Mouse (Mus musculus) myocyte (in vitro differentiated cells): Measurements from ENCODE around the gene Pax5. TPM values are rescaled to one million over a fixed set of nuclear protein-coding genes. Genes with fewer than 3 reads are reported as not detected.
A peak's percentile ranks its signal among the peaks of the same experiment; 100 is the strongest.

Source experiments
- H3K27me3 ChIP-seq: one replicate; pipeline ENCODE4 v1.6.1; 2011; ENCODE audit not compliant: control insufficient read depth, insufficient read depth, insufficient read length
- H3K36me3 ChIP-seq: one replicate; pipeline ENCODE4 v1.6.1; 2011; ENCODE audit not compliant: control insufficient read depth, insufficient read depth
- H3K4me2 ChIP-seq: one replicate; pipeline ENCODE4 v1.6.1; 2011; ENCODE audit warnings: low read depth, control low read depth
- H3K4me3 ChIP-seq: one replicate; pipeline ENCODE4 v1.5.1; 2011; ENCODE audit warnings: mild to moderate bottlenecking, control low read depth, moderate library complexity
- H3K79me2 ChIP-seq: one replicate; pipeline ENCODE4 v1.6.1; 2011; ENCODE audit not compliant: control insufficient read depth, insufficient read depth
- H3ac ChIP-seq: one replicate; pipeline ENCODE4 v1.6.1; 2011; ENCODE audit not compliant: control insufficient read depth, insufficient read length
- CEBPB ChIP-seq: IDR thresholded peaks from 2 replicates; pipeline ENCODE4 v1.6.1; 2011; ENCODE audit warnings: mild to moderate bottlenecking, moderate library complexity; ENCODE audit not compliant: poor library complexity, insufficient read depth, severe bottlenecking
- E2F4 ChIP-seq: IDR thresholded peaks from one replicate; pipeline ENCODE4 v1.6.1; 2011; ENCODE audit warnings: mild to moderate bottlenecking, control low read depth, moderate library complexity; ENCODE audit not compliant: insufficient read depth
- MAX ChIP-seq: IDR thresholded peaks from one replicate; pipeline ENCODE4 v1.6.1; 2011; ENCODE audit warnings: low read depth, mild to moderate bottlenecking, control low read depth
- MYOD1 ChIP-seq, 3 experiments: IDR thresholded peaks; one replicate each; pipeline ENCODE4 v1.6.1; 2011; ENCODE audit warnings: control low read depth in 2 of 3, low read depth in 2 of 3, mild to moderate bottlenecking in 2 of 3, moderate library complexity in 1 of 3; ENCODE audit not compliant: insufficient read length in 2 of 3, control insufficient read depth in 1 of 3
- MYOG ChIP-seq, 3 experiments: IDR thresholded peaks; one replicate each; pipeline ENCODE4 v1.6.1; 2011; ENCODE audit warnings: control low read depth in 2 of 3, low read depth in 2 of 3, mild to moderate bottlenecking in 2 of 3; ENCODE audit not compliant: insufficient read length in 2 of 3, control insufficient read depth in 1 of 3, insufficient read depth in 1 of 3
- POLR2A ChIP-seq: IDR thresholded peaks from one replicate; pipeline ENCODE4 v1.6.1; 2011; ENCODE audit warnings: low read depth, mild to moderate bottlenecking, control low read depth, moderate library complexity; ENCODE audit not compliant: insufficient read length
- POLR2AphosphoS2 ChIP-seq: IDR thresholded peaks from one replicate; pipeline ENCODE4 v1.6.1; 2011; ENCODE audit warnings: low read depth, control low read depth; ENCODE audit not compliant: insufficient read length
- REST ChIP-seq: IDR thresholded peaks from one replicate; pipeline ENCODE4 v1.6.1; 2011; ENCODE audit warnings: mild to moderate bottlenecking, control low read depth, moderate library complexity; ENCODE audit not compliant: insufficient read depth, insufficient read length
- SRF ChIP-seq: IDR thresholded peaks from one replicate; pipeline ENCODE4 v1.6.1; 2011; ENCODE audit warnings: low read depth; ENCODE audit not compliant: control insufficient read depth, insufficient read length
- TCF12 ChIP-seq: IDR thresholded peaks from one replicate; pipeline ENCODE4 v1.6.1; 2011; ENCODE audit warnings: mild to moderate bottlenecking, control low read depth; ENCODE audit not compliant: poor library complexity, insufficient read depth, severe bottlenecking
- TCF3 ChIP-seq: IDR thresholded peaks from one replicate; pipeline ENCODE4 v1.6.1; 2011; ENCODE audit warnings: low read depth, control low read depth; ENCODE audit not compliant: insufficient read length
- USF1 ChIP-seq: IDR thresholded peaks from one replicate; pipeline ENCODE4 v1.6.1; 2011; ENCODE audit warnings: low read depth, mild to moderate bottlenecking, control low read depth, moderate library complexity
- polyA plus RNA-seq: library from polyadenylated mRNA; unstranded; fragments of >200 nt; fragmentation: generic; extraction: Trizol; gene quantifications from one replicate; pipeline ENCODE4 v1.2.1, GENCODE M21; 2012; ENCODE audit warnings: missing spikeins

The Pax5 gene
- polyA plus RNA-seq, 1 experiment = 0.01 TPM

DNA sequence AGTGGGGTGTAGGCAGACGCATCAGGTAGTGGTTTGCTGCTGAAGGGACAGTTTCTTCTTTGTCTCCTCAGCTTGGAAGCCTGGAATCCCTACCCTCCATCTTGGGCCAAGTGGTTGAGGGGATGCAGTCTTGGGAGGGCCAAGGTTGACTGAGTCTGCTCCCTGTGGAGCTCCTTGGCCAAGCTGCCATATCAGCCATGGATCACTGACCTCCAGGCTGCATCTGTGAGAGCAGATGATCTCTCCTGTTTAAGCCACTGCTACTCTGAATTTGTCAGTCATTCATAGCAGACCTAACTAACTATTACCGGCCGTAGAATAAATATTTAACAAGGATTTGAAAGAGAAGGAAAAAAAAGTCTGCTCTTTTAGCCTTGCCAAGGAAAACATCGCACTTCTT is 196.3 kb downstream of the Pax5 start:
- no peak overlapping the region for H3ac ChIP-seq
- H3K4me2 ChIP-seq = no peak overlapping the region
- no peaks in the 10 kb centered on the region for H3K36me3 ChIP-seq
- H3K27me3 ChIP-seq = no peaks in the 10 kb centered on the region
- H3K79me2 ChIP-seq = no peaks in the 10 kb centered on the region
- TF ChIP-seq POLR2AphosphoS2 (no peak), MAX (no peak), TCF12 (no peak), USF1 (no peak), REST (no peak), MYOD1 (IDR thresholded peaks at IDR 0.05; ENCODE audit: control insufficient read depth in 1 of 3, insufficient read length in 2 of 3, low read depth in 2 of 3) (no peak), POLR2A (no peak), E2F4 (no peak), MYOG (IDR thresholded peaks at IDR 0.05; ENCODE audit: control insufficient read depth in 1 of 3, insufficient read depth in 1 of 3, insufficient read length in 2 of 3, low read depth in 2 of 3) (no peak), SRF (no peak), CEBPB (no peak), TCF3 (no peak)
- no peak overlapping the region for H3K4me3 ChIP-seq

DNA sequence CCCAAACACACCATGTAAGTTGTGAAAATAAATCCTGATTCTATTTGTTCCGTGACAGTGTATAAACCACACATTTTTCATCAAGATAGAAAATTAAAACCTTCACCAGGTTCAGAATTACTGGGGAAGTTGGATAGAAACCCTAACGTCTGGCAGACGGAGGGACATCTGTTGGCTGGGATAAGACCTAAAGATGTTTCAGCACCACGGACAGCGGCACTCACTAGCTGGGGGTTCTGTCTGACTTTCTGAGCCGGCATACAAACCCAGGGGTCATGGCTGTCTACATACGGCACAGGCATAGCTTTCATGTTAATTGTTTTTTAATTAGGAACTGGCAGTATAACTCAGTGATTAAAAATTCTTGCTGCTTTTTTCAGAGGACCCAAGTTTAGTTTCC is 198.6 kb downstream of the Pax5 start:
- Histone ChIP-seq H3K27me3 (no peaks in the 10 kb centered on the region), H3K36me3 (no peaks in the 10 kb centered on the region), H3ac (no peak overlapping the region), H3K79me2 (no peaks in the 10 kb centered on the region), H3K4me3 (no peak overlapping the region), H3K4me2 (no peak overlapping the region)
- TF ChIP-seq REST (peak; percentile 89), POLR2AphosphoS2 (no peak), POLR2A (no peak)

- H3ac ChIP-seq = no peak overlapping the region
- no peaks in the 10 kb centered on the region for H3K27me3 ChIP-seq
- no peaks in the 10 kb centered on the region for H3K36me3 ChIP-seq
- TF ChIP-seq MYOG (IDR thresholded peaks at IDR 0.05; ENCODE audit: control insufficient read depth in 1 of 3, insufficient read depth in 1 of 3, insufficient read length in 2 of 3, low read depth in 2 of 3) = no peak
- no peak for TF ChIP-seq E2F4
- no peak for TF ChIP-seq REST
- no peak for TF ChIP-seq TCF12
- TF ChIP-seq MYOD1 (IDR thresholded peaks at IDR 0.05; ENCODE audit: control insufficient read depth in 1 of 3, insufficient read length in 2 of 3, low read depth in 2 of 3) = no peak
- no peak for TF ChIP-seq POLR2AphosphoS2
- no peak for TF ChIP-seq SRF
- no peak for TF ChIP-seq CEBPB
- no peak for TF ChIP-seq MAX
- no peak for TF ChIP-seq TCF3
- no peak for TF ChIP-seq POLR2A
- no peak for TF ChIP-seq USF1
- no peak overlapping the region for H3K4me3 ChIP-seq
- no peak overlapping the region for H3K4me2 ChIP-seq
- H3K79me2 ChIP-seq = no peaks in the 10 kb centered on the region
These were observed 201.7 kb downstream of the Pax5 start for GRCm38 (mm10) chr4:44508386-44509226.

DNA sequence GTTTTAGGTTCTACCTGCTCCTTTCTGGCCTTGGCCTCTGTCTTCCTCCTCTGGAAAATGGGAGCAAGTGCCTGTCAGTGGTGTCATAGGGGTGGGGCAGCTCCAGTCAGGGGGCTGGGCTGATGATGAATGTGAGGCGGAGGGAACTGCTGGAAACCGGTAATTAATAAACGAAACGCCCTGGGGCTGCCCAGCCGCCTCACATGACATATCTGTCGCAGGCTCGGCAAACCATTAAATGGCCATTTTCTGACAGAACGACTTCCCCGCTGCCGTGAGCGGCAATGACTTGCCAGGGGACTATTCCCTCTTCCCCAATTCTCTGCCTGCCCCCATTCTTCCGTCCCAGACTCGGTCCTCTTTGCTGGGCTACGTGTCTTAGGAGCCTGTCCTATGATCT is 202.4 kb downstream of the Pax5 start:
- TF ChIP-seq MYOG (IDR thresholded peaks at IDR 0.05; ENCODE audit: control insufficient read depth in 1 of 3, insufficient read depth in 1 of 3, insufficient read length in 2 of 3, low read depth in 2 of 3) (no peak), USF1 (no peak), SRF (no peak), REST (no peak), POLR2AphosphoS2 (no peak), CEBPB (no peak), MYOD1 (IDR thresholded peaks at IDR 0.05; ENCODE audit: control insufficient read depth in 1 of 3, insufficient read length in 2 of 3, low read depth in 2 of 3) (no peak), TCF3 (no peak), POLR2A (no peak)
- no peaks in the 10 kb centered on the region for H3K27me3 ChIP-seq
- no peaks in the 10 kb centered on the region for H3K79me2 ChIP-seq
- no peak overlapping the region for H3K4me3 ChIP-seq
- no peak overlapping the region for H3K4me2 ChIP-seq
- H3ac ChIP-seq = no peak overlapping the region
- no peaks in the 10 kb centered on the region for H3K36me3 ChIP-seq

DNA sequence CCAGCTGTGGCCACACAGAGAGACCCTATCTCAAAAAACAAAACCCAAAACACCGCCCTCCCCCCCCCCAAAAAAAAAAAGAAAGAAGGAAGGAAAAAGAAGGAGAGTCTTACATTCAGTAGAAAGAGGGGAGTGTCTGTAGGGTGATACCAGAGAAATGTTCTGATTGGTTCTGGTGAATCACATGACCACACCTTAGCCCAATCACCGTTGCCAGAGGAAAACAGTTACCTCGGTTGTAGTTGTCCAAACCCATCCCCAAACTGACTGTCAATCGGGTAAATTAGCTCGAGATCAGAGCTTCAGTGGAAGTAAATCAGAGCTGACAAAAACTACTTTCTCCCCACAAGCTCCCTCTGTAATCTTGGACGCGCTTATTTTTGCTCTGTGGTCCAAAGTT is 205.3 kb downstream of the Pax5 start:
- TF ChIP-seq MYOD1 (IDR thresholded peaks at IDR 0.05; ENCODE audit: control insufficient read depth in 1 of 3, insufficient read length in 2 of 3, low read depth in 2 of 3) (no peak), CEBPB (no peak), TCF3 (no peak), REST (no peak), SRF (no peak), POLR2A (no peak), MYOG (IDR thresholded peaks at IDR 0.05; ENCODE audit: control insufficient read depth in 1 of 3, insufficient read depth in 1 of 3, insufficient read length in 2 of 3, low read depth in 2 of 3) (no peak), E2F4 (no peak), POLR2AphosphoS2 (no peak), TCF12 (no peak), USF1 (no peak), MAX (no peak)

More for the DNA sequence above, 205.3 kb downstream of the Pax5 start:
- Histone ChIP-seq H3K79me2 (no peaks in the 10 kb centered on the region), H3K4me2 (no peak overlapping the region), H3K4me3 (no peak overlapping the region), H3K36me3 (no peaks in the 10 kb centered on the region), H3ac (no peak overlapping the region), H3K27me3 (no peaks in the 10 kb centered on the region)
